Mouse (Mus musculus) retina, postnatal 7 days (tissue): ENCODE measurements at regions not wholly inside any gene's neighbourhood (a gene's known extent, or its start where the extent isn't known, plus 50 kb on each side); places are given as distances from the start of the nearest gene placed in this dataset.

Experiments
- DNase-seq: peaks from one replicate; pipeline ENCODE4 v3.0.0-alpha.2; 2012; ENCODE audit warnings: low read depth, low spot score

DNA sequence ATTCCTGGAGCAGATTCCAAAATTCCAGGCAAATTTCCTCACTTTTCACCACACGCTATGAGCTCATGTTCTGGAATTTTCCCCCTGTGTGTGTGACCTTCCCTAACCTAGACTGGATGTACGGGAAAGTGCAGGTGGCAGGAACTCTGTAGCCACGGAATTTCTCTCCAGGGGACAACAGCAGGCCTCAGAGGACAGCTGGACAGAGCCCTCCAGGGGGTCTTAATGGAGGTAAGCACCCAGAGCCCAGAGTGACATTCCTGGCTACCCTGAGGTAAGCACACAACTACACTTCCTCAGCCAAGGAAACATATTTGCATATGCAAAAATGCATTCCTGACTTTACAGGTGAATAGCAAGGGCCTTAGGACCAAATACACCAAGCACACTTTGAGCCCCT is 135.8 kb downstream of the Fam43a start:
- DNase-seq, result no peak

DNA sequence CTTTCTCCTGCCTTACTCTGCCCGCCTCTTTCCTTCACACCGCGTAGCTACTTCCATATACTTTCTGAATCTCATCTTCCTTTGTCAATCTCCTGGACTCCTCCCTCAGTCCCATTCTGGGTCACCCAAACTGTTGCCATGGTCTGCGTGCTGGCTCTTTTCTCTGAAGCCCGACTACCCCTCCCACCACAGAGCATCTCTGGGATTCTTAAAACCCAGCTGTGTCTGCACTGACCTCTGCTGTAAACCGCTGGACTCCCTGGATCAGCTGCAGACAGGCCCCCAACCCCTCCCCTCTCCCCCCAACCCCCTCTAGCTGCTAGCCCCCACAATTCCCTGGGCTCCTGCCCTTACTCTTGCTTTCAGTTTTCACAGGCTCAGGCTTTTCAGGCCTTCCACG is 136.4 kb downstream of the Fam43a start:
- no peak for DNase-seq

DNA sequence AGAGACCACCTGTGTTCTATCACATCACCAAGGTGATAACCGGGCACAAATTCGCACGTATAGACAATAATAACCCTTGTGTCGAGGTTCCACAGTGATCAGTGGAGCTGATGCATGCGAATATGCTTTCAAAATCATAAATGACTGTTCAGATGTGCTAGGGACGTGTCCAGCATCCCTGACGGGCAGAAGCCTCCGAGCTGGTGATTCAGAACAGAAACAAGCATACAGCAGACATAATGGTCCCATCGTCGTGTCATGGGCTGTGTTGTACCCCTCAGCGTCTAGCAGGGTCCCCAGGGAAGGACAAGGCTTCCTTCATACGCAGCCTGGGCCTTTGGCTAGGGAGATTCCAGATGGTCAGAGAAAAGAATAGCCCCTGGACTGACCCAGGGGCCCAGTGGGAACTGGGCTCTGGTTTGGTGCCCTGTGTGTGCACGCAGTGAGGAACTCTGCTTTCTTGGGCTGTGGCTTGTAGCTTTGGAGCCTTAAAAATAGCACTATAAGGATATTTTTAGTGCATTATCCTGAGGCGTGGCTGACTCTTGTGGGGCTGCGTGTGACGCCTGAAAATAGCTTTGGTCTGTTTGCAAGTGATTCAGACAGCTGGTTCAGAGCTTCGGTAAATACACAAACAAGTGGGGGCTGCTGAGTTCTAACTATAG is 137.3 kb downstream of the Fam43a start:
- no peak for DNase-seq

DNA sequence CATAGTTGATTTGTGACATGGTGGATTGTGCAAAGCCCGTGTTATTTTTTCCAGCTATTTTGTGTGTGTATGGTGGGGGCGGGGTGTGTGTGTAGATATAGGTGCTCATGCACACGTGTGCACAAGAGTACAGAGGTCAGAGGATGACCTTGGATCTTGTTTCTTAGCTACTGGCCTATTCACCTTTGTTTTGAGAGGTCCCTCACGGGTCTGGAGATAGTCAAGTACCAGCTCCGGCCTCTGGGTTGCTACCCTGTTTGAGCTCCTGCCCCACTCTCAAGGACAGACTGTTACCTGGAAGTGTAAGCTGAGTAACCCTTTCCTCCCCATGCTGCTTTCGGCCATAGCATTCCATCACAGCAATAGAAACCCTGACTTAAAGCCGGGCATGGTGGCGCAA is 138.0 kb downstream of the Fam43a start:
- no peak for DNase-seq

DNA sequence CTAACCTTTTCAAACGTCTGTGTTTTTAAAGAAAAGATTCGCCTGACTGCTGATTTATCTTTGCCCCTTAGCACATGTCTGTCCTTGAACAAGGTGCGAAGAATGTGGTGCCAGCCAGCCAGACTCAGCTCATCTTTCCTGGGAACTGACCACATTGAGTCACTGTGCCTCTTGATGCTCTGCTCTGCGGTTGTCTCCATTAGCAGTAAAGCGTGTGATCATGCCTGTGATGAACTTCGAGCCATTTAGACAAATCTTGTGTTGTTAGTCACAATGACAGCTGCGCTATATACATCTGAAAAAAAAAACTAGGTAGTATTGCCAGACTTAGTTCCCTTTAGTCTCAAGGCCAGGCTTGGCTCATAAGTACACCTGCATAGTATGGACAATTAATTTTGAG is 140.1 kb downstream of the Fam43a start:
- no peak for DNase-seq

DNA sequence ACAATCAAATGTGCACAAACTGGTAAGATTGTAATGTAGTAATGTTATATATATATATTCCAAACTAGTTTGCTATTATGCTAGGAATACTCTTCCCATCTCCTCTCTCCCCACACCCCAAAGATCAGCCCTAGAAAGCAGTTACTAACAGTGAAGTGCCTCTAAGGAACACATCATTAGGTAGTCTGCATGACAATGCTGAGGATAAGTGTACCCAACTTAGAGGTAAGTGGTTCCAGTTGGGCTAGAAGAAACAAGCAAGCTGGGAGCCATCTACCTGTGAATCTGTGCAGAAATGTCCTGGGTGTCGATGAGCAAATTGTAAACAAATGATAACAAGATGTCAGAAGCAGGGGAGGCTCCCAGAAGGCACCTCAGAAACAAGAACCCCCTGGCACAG is 141.7 kb downstream of the Fam43a start:
- DNase-seq, result no peak

DNA sequence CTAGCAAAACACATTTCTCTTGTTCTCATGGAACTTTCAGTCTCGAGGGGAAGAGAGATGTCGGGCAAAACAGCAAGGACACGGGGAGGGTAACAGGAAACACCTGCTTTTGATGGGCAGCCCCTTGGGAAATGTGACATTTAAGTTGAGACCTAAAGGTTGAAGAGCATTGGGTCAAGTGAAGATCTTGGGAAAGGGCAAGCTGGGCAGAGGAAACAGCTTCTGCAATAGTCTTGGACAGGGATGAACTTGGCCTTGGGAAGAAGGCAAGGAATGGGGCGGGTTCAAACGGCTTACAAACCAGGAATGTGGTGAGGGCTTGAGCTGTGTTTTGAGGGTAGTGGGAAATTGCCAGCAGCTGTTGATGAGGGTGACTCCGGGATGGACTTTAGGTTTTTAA is 143.0 kb downstream of the Fam43a start:
- DNase-seq, result no peak

DNA sequence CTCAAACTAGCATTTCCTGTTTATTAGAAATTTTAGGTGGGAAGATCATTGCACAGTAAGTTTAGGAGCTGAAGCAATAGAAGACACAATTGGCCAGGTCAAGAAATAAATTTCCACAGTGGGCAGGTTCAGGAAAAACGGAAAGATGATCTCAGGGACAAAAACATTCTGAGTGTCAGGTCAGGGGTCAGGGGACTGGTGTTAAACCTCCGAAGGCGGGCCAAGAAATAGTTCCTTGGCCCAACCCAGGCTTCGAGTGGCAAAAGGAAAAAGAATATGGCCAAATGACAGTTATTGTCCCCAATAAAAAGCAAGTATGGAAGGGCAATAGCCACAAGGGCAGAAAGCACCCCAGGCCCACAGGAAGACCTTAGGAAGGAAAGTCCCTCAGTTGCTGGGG is 144.0 kb downstream of the Fam43a start:
- no peak for DNase-seq

DNA sequence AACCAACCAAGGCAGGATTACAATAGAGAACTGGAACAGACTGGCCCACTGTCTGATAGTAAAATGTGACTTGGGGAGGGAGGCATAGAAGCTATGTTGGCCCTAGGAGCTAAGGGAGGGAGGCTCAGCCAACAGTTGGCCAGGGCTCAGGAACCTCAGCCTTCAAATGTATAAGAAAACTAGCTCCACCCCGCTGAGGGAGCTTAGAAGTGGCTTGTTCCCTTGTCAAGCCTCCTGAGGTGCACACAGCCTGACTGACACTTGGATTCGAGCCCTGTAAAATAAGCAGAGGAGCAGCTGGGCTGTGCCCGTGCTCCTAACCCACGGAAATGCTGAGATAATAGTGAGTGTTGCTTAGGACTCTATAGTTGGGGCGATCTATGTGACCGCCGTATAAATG is 144.7 kb downstream of the Fam43a start:
- no peak for DNase-seq

DNA sequence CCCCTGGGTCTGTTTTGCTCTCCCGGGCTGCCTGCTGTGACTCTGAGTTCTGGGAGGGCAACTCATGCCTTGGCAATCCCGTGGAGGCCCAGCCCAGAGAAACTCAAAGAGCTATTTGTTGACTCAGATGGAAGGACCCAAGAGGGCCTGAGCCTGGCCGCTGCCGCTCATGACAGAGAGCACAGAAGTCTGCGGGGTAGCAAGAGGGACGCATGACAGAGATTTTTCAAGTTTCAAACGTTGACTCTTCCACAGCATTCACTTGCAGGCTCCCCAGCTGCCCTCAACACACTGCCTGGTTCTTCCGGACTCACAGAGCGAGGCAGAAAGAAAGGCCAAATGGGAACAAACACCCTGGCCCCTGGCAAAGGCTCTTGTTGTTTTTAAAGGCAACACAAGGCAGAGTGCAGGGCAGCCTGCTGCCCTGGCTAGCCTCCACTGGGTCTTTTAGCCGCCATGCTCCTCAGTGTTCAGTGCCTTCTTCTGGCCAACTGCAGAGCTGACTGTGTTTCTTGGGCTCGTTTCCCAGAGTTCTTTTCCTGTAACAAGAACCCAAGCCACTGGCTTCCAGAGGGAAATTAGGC is 146.2 kb downstream of the Fam43a start:
- DNase-seq, result no peak

DNA sequence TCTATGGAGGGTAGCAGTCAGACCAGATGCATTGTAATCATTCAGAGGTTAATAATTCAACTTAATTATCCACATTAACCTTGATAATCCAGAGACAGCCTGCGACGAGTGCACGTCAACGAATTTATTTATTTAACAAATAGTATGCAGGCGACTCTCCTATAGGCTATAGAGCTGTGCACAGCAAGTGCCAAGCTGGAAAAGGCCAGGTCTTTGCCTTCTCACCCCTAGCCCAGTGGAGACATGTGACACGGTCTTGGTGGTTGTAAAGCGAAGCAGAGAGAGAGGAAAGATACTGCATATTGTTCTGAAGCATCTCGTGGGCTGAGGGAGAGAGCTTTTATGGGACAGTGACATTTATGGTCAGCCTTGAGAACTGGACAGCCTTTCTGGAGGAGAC is 146.7 kb downstream of the Fam43a start:
- DNase-seq, result no peak

DNA sequence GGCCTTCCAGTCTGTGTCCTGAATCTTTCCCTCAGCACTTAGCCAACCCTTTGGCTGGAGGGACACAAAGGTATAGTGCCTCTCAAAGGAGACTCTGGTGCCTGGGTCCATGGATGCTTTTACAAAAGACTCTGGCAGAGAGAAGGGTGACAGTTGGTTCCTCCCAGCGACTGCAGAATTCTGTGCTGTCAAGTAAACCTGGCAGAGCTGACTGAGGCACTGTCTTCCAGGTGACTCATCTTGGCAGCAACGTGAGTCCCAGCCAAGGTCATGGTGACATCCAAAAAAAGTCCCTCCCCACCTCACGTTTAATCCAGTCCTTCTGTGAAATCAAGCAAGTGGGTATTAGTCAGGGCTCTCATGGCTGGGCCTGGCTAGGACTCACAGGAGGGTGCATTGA is 150.3 kb downstream of the Fam43a start:
- DNase-seq, result no peak

DNA sequence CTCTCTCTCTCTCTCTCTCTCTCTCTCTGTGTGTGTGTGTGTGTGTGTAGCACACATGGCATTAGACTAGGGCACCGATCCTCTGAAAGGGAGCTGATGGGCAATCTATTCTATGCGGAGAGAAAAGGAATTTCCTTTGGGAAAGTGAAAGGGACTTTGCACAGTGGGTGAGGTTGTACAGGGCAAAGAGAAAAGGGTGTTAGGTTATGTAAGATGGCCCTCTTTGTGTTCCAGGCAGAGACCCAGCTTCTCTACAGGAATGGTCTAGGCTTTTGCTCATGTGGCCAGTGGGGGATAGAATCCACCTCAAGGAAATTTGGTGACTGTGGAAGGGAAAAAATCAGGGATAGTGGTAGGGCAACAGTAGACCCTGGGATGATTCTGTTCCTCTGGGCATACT is 156.2 kb downstream of the Fam43a start:
- DNase-seq, result no peak

DNA sequence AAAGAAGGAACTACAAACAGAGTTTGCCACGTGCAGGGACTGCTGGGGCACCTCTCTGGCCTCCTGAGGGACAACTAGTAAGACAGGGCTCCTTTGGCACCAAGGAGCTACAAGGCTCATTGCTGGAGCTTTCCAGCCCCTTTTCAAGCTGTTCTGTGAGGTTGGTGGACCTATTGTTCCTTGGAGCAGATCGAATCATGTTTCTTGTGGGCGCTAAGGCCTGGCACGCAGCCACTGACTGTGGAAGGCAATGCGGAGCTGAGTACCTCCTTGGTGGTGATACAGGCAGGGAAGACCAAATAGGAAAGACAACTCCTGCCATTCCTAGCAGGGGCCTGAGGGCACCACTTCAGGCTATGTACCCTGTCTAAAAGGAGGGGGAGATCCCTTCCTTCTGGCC is 157.2 kb downstream of the Fam43a start:
- DNase-seq, result no peak

DNA sequence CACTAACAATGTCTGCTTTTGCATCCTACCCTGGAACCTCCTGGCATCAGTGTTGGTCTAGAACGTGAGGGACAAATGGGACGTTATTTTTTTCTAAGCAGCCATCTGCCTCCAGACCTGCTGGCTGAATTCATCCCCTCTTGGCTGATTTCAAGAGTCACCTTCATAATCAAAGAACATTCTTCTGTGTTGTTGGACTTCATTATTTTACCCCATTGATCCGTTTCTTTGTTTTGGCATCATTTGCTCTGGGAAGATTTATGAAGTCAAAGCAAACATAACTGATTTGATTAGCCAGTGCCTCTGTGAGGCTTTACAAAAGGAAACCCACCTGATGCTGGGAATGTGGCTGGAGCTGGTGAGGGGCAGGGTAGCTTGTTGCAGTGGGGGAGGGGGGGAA is 158.0 kb downstream of the Fam43a start:
- DNase-seq, result no peak

DNA sequence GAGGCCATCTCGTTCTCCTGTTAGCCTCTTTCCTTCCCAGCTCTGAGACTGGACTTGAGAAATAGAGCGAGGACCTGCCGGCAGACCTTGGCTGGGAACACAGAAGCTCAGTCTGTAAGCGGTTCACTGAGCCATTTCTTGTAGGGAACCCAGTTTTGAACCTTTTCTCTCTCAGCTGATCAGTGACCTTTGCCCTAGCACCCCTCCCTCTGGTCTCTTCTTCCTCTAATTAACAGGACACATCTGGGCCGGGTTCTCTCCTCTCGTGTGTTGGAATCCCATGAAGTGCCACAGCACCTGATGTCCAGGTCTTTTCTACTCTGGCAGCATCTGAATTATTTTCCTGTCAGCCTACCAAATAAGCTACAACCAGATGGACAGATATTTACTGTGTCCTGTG is 158.5 kb downstream of the Fam43a start:
- DNase-seq, result no peak

DNA sequence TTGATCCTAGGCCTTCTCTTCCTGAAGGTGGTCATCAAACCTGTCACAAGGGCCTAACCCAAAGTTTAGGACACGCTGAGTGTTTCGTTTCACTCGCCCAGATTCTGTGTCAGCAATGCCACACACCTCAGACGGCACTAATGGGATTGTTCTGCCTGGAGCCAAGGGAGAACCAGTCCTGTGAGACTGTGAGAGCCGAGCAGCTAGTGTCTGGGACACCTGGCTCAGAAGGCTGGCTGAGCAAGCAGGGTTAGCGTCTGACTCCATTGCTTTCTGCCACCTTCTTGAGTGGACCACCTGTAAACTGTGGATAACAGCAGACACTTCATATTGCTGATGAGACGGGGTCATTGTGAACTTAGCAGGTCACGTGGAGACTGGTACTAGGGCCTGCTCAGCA is 160.0 kb downstream of the Fam43a start:
- no peak for DNase-seq

DNA sequence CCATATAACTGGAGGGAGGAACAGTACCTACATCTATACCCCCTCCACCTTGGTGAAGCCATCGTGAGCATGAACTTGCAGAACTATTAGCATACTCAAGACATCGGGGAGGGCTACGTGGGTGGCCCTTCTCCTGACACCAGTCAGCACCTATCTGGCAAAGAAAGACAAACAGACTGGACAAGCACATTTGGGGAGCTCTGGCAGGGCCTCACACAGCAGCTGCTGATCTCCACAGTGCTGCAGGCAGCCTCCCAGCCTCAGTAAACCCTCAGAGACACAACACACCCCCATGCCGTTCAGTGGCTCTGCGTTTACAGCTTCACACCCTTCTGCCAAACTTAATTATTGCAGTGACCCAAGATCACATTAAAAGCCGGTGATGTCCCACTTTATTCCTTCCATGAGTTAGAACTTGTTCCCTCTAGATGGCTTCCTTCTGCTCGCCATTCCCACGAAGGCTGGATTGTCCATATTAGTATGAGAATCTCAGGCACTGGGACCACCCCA is 161.7 kb downstream of the Fam43a start:
- DNase-seq, result no peak

DNA sequence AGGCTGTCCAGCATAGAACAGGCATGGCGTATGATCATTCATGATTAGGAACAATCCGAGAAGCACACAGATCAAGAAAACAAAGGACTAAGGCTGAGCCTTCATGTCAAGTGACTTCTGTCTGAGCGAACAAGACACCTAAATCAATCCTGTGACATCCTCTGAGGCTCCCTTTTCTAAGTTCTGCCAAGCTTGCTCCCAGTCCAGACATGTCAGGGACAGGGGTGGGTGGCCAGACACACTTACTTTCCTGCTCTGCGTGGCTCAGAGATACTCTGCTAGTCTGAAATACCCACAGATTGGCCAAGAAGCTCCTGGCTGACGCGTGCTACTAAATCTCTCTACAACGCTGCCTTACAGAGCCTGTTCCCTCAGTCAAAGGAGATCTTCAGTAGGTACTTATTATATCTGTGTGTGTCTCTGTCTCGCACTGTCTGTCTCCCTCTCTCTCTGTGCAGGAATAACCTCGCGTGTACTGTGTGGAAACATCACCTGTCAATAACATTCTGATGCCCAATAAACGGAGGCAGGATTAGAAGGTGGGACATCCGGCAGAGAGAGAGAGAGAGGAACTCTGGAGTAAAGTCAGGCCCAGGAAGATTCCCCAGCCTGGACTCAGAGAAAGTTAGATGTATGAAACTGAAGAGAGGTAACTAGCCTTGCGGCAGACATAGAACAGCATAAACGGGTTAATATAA is 163.5 kb downstream of the Fam43a start:
- DNase-seq, result no peak

DNA sequence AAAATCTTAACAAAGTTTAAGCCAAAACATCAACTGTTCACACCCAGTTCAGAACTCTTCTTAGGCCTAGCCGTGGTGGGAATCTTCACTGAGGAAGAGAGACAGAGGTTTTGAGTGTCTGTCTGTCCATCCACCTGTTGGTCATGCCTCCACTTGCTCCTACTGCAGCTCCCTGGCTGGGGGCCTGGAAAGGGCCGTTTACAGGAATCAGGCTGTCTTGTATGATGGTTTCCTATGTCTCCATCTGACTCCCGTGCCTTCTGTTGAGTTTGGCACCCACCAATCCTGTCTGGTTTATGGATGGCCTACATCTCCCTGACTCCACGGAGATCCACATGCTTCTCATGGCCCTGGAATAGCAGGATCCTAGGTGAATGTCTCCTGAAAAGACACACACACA is 166.1 kb downstream of the Fam43a start:
- no peak for DNase-seq

DNA sequence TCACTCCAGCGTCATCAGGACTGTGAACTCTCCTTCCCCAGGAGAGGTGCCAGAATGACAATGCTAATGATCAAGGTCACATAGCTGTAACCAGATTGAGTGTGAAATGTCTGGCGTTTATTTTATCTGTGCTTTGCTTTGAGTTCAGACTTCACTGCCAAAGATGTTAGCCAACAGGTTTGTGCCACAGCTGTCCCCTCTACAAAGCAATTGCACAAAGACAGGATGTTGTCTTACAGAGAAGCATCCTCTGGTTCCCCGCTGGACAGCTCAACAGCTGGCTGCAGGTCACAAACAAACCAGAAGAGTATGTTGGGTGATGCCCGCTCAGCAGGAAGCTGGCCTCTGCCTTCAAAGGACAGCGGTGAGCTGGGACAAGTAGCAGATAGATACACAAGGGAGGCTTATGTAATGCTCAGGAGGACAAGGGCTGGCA is 169.5 kb downstream of the Fam43a start:
- no peak for DNase-seq

DNA sequence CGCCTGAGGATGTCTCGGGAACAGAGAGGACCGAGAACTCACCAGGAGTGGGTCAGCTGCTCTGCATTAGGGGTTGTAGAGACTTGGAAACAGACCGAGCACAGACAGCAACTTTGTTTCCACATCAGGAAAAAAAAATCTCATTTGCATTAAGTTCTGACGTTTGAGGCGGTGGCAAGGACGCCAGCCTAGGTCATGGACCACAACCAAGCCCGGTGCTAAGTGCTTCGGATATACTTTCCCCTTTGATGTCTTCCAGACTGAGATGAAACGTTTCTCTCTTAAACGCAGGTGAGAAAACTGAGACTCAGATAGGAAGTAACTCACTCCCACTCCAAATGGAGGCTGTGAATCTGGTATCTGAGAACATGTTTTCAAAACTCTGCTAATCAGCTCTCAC is 169.9 kb downstream of the Fam43a start:
- no peak for DNase-seq

DNA sequence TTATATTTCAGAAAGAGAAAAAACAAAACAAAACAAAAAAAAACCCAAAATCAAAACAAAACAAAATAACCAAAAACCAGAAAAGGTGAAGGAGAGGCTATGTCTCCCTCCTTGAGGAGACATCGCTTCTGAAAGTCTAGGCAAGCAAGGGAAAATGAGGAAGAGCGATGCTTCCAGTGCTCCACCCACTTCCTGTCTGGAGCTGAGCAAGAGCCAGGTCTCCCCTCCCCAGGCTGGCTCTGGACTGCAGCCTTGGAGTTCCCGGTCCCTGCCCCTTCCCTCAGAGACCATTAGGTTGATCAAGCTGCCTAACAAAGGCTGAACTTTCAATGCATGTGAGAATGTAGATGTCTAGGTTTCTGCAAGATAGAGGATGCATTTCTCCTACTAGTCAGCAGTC is 173.3 kb downstream of the Fam43a start:
- no peak for DNase-seq
